Mouse (Mus musculus) adrenal gland, postnatal 4 days (tissue): ENCODE measurements at regions not wholly inside any gene's neighbourhood (a gene's known extent, or its start where the extent isn't known, plus 50 kb on each side); places are given as distances from the start of the nearest gene placed in this dataset.

ENCODE experiments used
- DNase-seq, 2 experiments: peaks; one replicate each; pipeline ENCODE4 v3.0.0; 2021 to 2022; ENCODE audit warnings: low spot score in 2 of 2, mixed read lengths in 2 of 2

- DNase-seq, result no peak
These were observed 138.1 kb downstream of the Ppp4r2 start for GRCm38 (mm10) chr6:100971462-100971955.

GRCm38 (mm10) chr6:100973366-100974090, 140.1 kb downstream of the Ppp4r2 start:
- no peak for DNase-seq

- no peak for DNase-seq
These were observed 141.3 kb downstream of the Ppp4r2 start for GRCm38 (mm10) chr6:100974716-100975115.

- no peak for DNase-seq
These were observed 142.4 kb downstream of the Ppp4r2 start for GRCm38 (mm10) chr6:100975835-100976234.

GRCm38 (mm10) chr6:100977201-100977691, 143.8 kb downstream of the Ppp4r2 start:
- DNase-seq, result no peak

GRCm38 (mm10) chr6:100978113-100978512, 144.7 kb downstream of the Ppp4r2 start:
- no peak for DNase-seq

GRCm38 (mm10) chr6:100978727-100979460, 145.5 kb downstream of the Ppp4r2 start:
- no peak for DNase-seq

- no peak for DNase-seq
These were observed 146.7 kb downstream of the Ppp4r2 start for GRCm38 (mm10) chr6:100980156-100980555.

- DNase-seq, result no peak
These were observed 151.4 kb downstream of the Ppp4r2 start for GRCm38 (mm10) chr6:100984861-100985260.

- no peak for DNase-seq
These were observed 152.0 kb downstream of the Ppp4r2 start for GRCm38 (mm10) chr6:100985334-100985937.

- DNase-seq, result no peak
These were observed 155.1 kb downstream of the Ppp4r2 start for GRCm38 (mm10) chr6:100988521-100988920.

- DNase-seq, result no peak
These were observed 160.0 kb downstream of the Ppp4r2 start for GRCm38 (mm10) chr6:100993421-100993820.

GRCm38 (mm10) chr6:100995874-100996560, 162.6 kb downstream of the Ppp4r2 start:
- DNase-seq, result no peak

- DNase-seq, result no peak
These were observed 164.9 kb downstream of the Ppp4r2 start for GRCm38 (mm10) chr6:100998285-100998684.

- no peak for DNase-seq
These were observed 170.5 kb downstream of the Ppp4r2 start for GRCm38 (mm10) chr6:101003901-101004300.

- no peak for DNase-seq
These were observed 188.2 kb downstream of the Ppp4r2 start for GRCm38 (mm10) chr6:101021650-101022049.

- no peak for DNase-seq
These were observed 192.4 kb downstream of the Ppp4r2 start for GRCm38 (mm10) chr6:101025816-101026215.

GRCm38 (mm10) chr6:101027462-101027861, 194.0 kb downstream of the Ppp4r2 start:
- no peak for DNase-seq

- no peak for DNase-seq
These were observed 196.0 kb downstream of the Ppp4r2 start for GRCm38 (mm10) chr6:101029436-101029835.

- DNase-seq, result no peak
These were observed 197.2 kb downstream of the Ppp4r2 start for GRCm38 (mm10) chr6:101030451-101031125.

- peak; percentile 9 to 19 for DNase-seq
These were observed 213.3 kb downstream of the Ppp4r2 start for GRCm38 (mm10) chr6:101046755-101047154.
